Mouse (Mus musculus) heart, postnatal 0 days (tissue): ENCODE data around the gene Ndufb10. TPM values are rescaled to one million over a fixed set of nuclear protein-coding genes. Genes with fewer than 3 reads are reported as not detected.

Source experiments
- ATAC-seq: fragments of 200-750 bp; cut with Nextera tagmentation; 2 replicates; pipeline ENCODE4 v1.8.0; 2017; ENCODE audit warnings: low read depth, moderate number of reproducible peaks, moderate library complexity; ENCODE audit not compliant: insufficient read depth
- DNase-seq: peaks from one replicate; pipeline ENCODE4 v3.0.0-alpha.2; 2016; ENCODE audit warnings: low spot score
- H3K27ac ChIP-seq: fragments of 300-500 bp; sonication (generic); 2 replicates; pipeline ENCODE4 v1.5.1; 2014; ENCODE audit warnings: low read depth, mild to moderate bottlenecking
- H3K27me3 ChIP-seq: fragments of 300-500 bp; sonication (generic); 2 replicates; pipeline ENCODE4 v1.6.1; 2014; ENCODE audit warnings: low read length, mixed read lengths; ENCODE audit not compliant: control insufficient read depth, insufficient read depth
- H3K36me3 ChIP-seq: fragments of 300-500 bp; sonication (generic); replicated peaks from 2 replicates; pipeline ENCODE4 v1.6.1; 2014; ENCODE audit warnings: low read length, mixed read lengths; ENCODE audit not compliant: control insufficient read depth, insufficient read depth
- H3K4me1 ChIP-seq: fragments of 300-500 bp; sonication (generic); 2 replicates; pipeline ENCODE4 v1.6.1; 2014; ENCODE audit warnings: antibody characterized with exemption; ENCODE audit not compliant: control insufficient read depth, insufficient read depth
- H3K4me2 ChIP-seq: fragments of 300-500 bp; sonication (generic); 2 replicates; pipeline ENCODE4 v1.6.1; 2014; ENCODE audit warnings: low read depth, mild to moderate bottlenecking, low read length, moderate library complexity
- H3K4me3 ChIP-seq: fragments of 300-500 bp; sonication (generic); 2 replicates; pipeline ENCODE4 v1.5.1; 2014; ENCODE audit warnings: low read depth, low read length
- H3K9ac ChIP-seq: fragments of 300-500 bp; sonication (generic); replicated peaks from 2 replicates; pipeline ENCODE4 v1.6.1; 2014; ENCODE audit warnings: low read depth, low read length, mixed read lengths
- H3K9me3 ChIP-seq: fragments of 300-500 bp; sonication (generic); replicated peaks from 2 replicates; pipeline ENCODE4 v1.6.1; 2016; ENCODE audit warnings: low read length; ENCODE audit not compliant: control insufficient read depth
- CTCF ChIP-seq: IDR thresholded peaks from 2 replicates; pipeline ENCODE4 v1.5.1; 2016; ENCODE audit warnings: antibody characterized with exemption, control low read depth, low read depth
- EP300 ChIP-seq: IDR thresholded peaks from 2 replicates; pipeline ENCODE4 v1.6.1; 2016; ENCODE audit warnings: antibody characterized with exemption, low read depth
- WGBS: fragments of 180-500 bp; shearing (Covaris S2); extraction: QIAGEN DNeasy Blood & Tissue Kit; methylation state at CpG from one replicate; pipeline ENCODE4 v1.1.7; 2014; 5-methylcytosine and 5-hydroxymethylcytosine counted together
- polyA plus RNA-seq: library from polyadenylated mRNA; unstranded; fragments of >200 nt; fragmentation: Nextera tagmentation; extraction: Ambion mirVana; gene quantifications from 2 replicates; pipeline ENCODE4 v1.2.1, GENCODE M21; 2015
- total RNA-seq: library from RNA; depleted of rRNA; stranded (reverse); fragments of >200 nt; gene quantifications from 2 replicates; pipeline ENCODE4 v1.2.3, GENCODE M21; 2014; ENCODE audit warnings: low replicate concordance

The Ndufb10 gene
- total and polyA plus RNA-seq, 2 experiments from 2014 or later, result 667 to 1,293 TPM

- 55% methylated on average over 5 of the region's 5 CpGs for WGBS
- H3K9ac ChIP-seq, result no peak overlapping the region
- H3K27ac ChIP-seq, result no peak overlapping the region
- no peaks in the 10 kb centered on the region for H3K9me3 ChIP-seq
- H3K4me3 ChIP-seq, result no peak overlapping the region
- H3K4me1 ChIP-seq, result no peaks in the 10 kb centered on the region
- no peaks in the 10 kb centered on the region for H3K27me3 ChIP-seq
- no peaks in the 10 kb centered on the region for H3K36me3 ChIP-seq
- no peak for ATAC-seq
- no peak for TF ChIP-seq CTCF
- no peak for TF ChIP-seq EP300
- no peak overlapping the region for H3K4me2 ChIP-seq
- no peak for DNase-seq
Observed at GRCm38 (mm10) chr17:24761121-24761520, 36.8 kb upstream of the Ndufb10 start.

GRCm38 (mm10) chr17:24757394-24757793 is 33.1 kb upstream of the Ndufb10 start:
- TF ChIP-seq EP300, result no peak
- TF ChIP-seq CTCF, result no peak
- 0 out of 2 replicates have a peak, but pooled peaks cover 6% of the 10 kb centered on the region for H3K4me1 ChIP-seq
- H3K4me2 ChIP-seq, result no peak overlapping the region
- no peak for DNase-seq
- WGBS, result 77% methylated on average over 1 of the region's 1 CpGs
- no peak overlapping the region for H3K4me3 ChIP-seq
- no peak overlapping the region for H3K9ac ChIP-seq
- H3K27ac ChIP-seq, result no peak overlapping the region
- H3K9me3 ChIP-seq, result no peaks in the 10 kb centered on the region
- H3K36me3 ChIP-seq, result no peaks in the 10 kb centered on the region
- ATAC-seq, result no peak
- peaks cover 29% of the 10 kb centered on the region for H3K27me3 ChIP-seq

- 2% methylated on average over 55 of the region's 82 CpGs for WGBS
- no peaks in the 10 kb centered on the region for H3K9me3 ChIP-seq
- H3K4me2 ChIP-seq, result peak within 1 kb of the TSS; percentile 95
- no peaks in the 10 kb centered on the region for H3K36me3 ChIP-seq
- H3K27me3 ChIP-seq, result peaks cover 58% of the 10 kb centered on the region
- ATAC-seq, result peak; percentile 86
- DNase-seq, result no peak
- H3K4me1 ChIP-seq, result 0 out of 2 replicates have a peak, but pooled peaks cover 6% of the 10 kb centered on the region
- peak within 1 kb of the TSS; percentile 58 for H3K4me3 ChIP-seq
- H3K9ac ChIP-seq, result no peak within 1 kb of the TSS; the same call in 1 of the 2 replicates
- H3K27ac ChIP-seq, result no peak within 1 kb of the TSS
- TF ChIP-seq CTCF (no peak), EP300 (no peak)
Observed at GRCm38 (mm10) chr17:24752415-24753394, 28.4 kb upstream of the Ndufb10 start, which contains the start of gene Hs3st6. Gene Hs3st6 (plus strand): TSS chr17:24752988.

GRCm38 (mm10) chr17:24751528-24751927 is 27.2 kb upstream of the Ndufb10 start:
- Histone ChIP-seq H3K9ac (no peak overlapping the region), H3K27me3 (peaks cover 58% of the 10 kb centered on the region), H3K4me2 (no peak overlapping the region), H3K4me1 (0 out of 2 replicates have a peak, but pooled peaks cover 6% of the 10 kb centered on the region), H3K36me3 (no peaks in the 10 kb centered on the region), H3K4me3 (no peak overlapping the region), H3K9me3 (no peaks in the 10 kb centered on the region), H3K27ac (no peak overlapping the region)
- WGBS, result 14% methylated on average over 4 of the region's 4 CpGs
- DNase-seq (no peak), ATAC-seq (no peak)
- TF ChIP-seq CTCF (no peak), EP300 (no peak)

GRCm38 (mm10) chr17:24746986-24747385 is 22.7 kb upstream of the Ndufb10 start:
- H3K4me1 ChIP-seq, result no peaks in the 10 kb centered on the region
- TF ChIP-seq EP300 (no peak), CTCF (no peak)
- no peak for DNase-seq
- no peak overlapping the region for H3K4me2 ChIP-seq
- 0 out of 2 replicates have a peak, but pooled peaks cover 5% of the 10 kb centered on the region for H3K36me3 ChIP-seq
- ATAC-seq, result no peak
- 46% methylated on average over 4 of the region's 4 CpGs for WGBS
- no peaks in the 10 kb centered on the region for H3K9me3 ChIP-seq
- H3K27ac ChIP-seq, result no peak overlapping the region
- H3K9ac ChIP-seq, result no peak overlapping the region
- H3K4me3 ChIP-seq, result no peak overlapping the region
- peaks cover 25% of the 10 kb centered on the region for H3K27me3 ChIP-seq
